Mouse (Mus musculus) bone marrow, adult 2 months (tissue): ENCODE data around the gene Unc119b.

Experiments used
- CTCF ChIP-seq: fragments of 200-500 bp; IDR thresholded peaks from 2 replicates; pipeline ENCODE4 v1.5.1; 2011; ENCODE audit warnings: low read length, control low read depth; ENCODE audit not compliant: control insufficient read depth, insufficient read depth
- POLR2A ChIP-seq: fragments of 200-500 bp; IDR thresholded peaks from 2 replicates; pipeline ENCODE4 v1.6.1; 2011; ENCODE audit warnings: low read depth, mild to moderate bottlenecking, control low read depth, low read length, borderline replicate concordance; ENCODE audit not compliant: control insufficient read depth

DNA sequence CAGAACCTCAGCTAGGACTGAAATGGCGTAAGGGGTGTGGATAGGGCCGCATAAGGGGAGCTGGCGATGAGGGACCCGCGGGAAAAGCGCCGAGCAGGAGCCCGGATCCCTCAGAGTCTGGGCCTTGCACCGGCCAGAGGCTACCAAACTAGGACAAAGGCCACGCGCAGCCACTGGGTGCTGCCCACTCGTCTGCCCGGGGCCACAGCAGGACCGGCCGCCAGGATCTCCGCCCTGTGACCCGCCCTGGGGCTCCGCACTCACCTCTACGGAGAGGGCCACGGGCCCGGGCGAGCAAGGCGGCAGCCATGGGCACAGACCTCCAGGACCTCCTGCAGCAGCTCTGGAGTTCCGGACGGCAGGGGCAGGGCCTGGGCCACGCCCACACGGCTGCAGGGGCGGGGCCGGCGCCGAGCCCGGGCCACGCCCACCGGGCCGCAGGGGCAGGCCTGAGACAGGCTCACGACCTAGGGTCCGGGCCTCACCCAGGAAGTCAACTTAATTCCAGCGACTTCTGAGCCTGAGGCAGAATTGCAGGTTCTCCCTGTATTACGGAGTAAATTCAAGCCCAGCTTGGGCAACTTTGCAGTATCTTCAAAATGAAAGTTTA lies 15.7 kb downstream of the Unc119b start, which contains the start of gene Acads:
- TF ChIP-seq CTCF (no peak), POLR2A (peak; percentile 55; the same call in 1 of the 2 replicates)
